Mouse (Mus musculus) gastrocnemius, adult 8-10 months (tissue): Measurements from ENCODE around the gene Ccdc42. TPM values are rescaled to one million over a fixed set of nuclear protein-coding genes. Genes with fewer than 3 reads are reported as not detected.

Experiments used
- total RNA-seq, 4 experiments: library from RNA; stranded (reverse); gene quantifications; 2 replicates each; pipeline ENCODE4 v1.2.4; 2022

The Ccdc42 gene
- total RNA-seq, 4 experiments from 2014 or later = not detected

Other genes starting within 250 kb of the Ccdc42 start
- 1 to 10 TPM; 2.7 to 6.6 (median 4.9) TPM for gene Ntn1, start 186.2 kb upstream of the Ccdc42 start, total RNA-seq
- under 1 TPM; 0.22 to 0.56 (median 0.43) TPM for gene Pik3r5, start 154.9 kb upstream of the Ccdc42 start, total RNA-seq
- 1 to 10 TPM in 1 of 4 experiments, under 1 TPM in 3; 0.58 to 1.2 (median 0.74) TPM for gene Pik3r6, start 84.0 kb upstream of the Ccdc42 start, total RNA-seq
- not detected for gene Mfsd6l, start 30.8 kb upstream of the Ccdc42 start, total RNA-seq
- 10 to 100 TPM; 13.2 to 20.4 (median 15.8) TPM for gene Myh10, start 104.5 kb downstream of the Ccdc42 start, total RNA-seq